Mouse (Mus musculus) adrenal gland, adult 18-20 months (tissue): Measurements from ENCODE around the gene Gfi1. TPM values are rescaled to one million over a fixed set of nuclear protein-coding genes. Genes with fewer than 3 reads are reported as not detected.
A peak's percentile ranks its signal among the peaks of the same experiment; 100 is the strongest.

ENCODE experiments used
- DNase-seq, 2 experiments: peaks; one replicate each; pipeline ENCODE4 v3.0.0; 2021 to 2022; ENCODE audit warnings: low spot score in 2 of 2
- total RNA-seq, 2 experiments: library from RNA; stranded (reverse); gene quantifications; 1 replicate in 1 of 2; 2 replicates in 1 of 2; pipeline ENCODE4 v1.2.3; 2021

Gfi1 gene
- total RNA-seq, 2 experiments from 2014 or later = 0.32 TPM; not detected in 1

GRCm38 (mm10) chr5:107723541-107724511 is 2.0 kb downstream of the Gfi1 start:
- peak in 1 of 2 experiments; percentile 4 for DNase-seq

GRCm38 (mm10) chr5:107722661-107723532 is 2.9 kb downstream of the Gfi1 start:
- no peak for DNase-seq

GRCm38 (mm10) chr5:107721638-107722011 is 4.2 kb downstream of the Gfi1 start:
- no peak for DNase-seq

GRCm38 (mm10) chr5:107720991-107721637 is 4.7 kb downstream of the Gfi1 start:
- DNase-seq = no peak

GRCm38 (mm10) chr5:107720511-107720910 is 5.3 kb downstream of the Gfi1 start:
- DNase-seq = no peak

- DNase-seq = no peak
Observed at GRCm38 (mm10) chr5:107719786-107720185, 6.0 kb downstream of the Gfi1 start.

GRCm38 (mm10) chr5:107719209-107719608 is 6.6 kb downstream of the Gfi1 start:
- no peak for DNase-seq

- DNase-seq = no peak
Observed at GRCm38 (mm10) chr5:107717871-107718361, 7.9 kb downstream of the Gfi1 start.

GRCm38 (mm10) chr5:107711689-107712088 is 14.1 kb downstream of the Gfi1 start:
- no peak for DNase-seq

GRCm38 (mm10) chr5:107708124-107708797 is 17.6 kb downstream of the Gfi1 start:
- no peak for DNase-seq

GRCm38 (mm10) chr5:107706262-107706661 is 19.6 kb downstream of the Gfi1 start:
- DNase-seq = no peak

- no peak for DNase-seq
Observed at GRCm38 (mm10) chr5:107705756-107706155, 20.1 kb downstream of the Gfi1 start.

GRCm38 (mm10) chr5:107703207-107703763 is 22.6 kb downstream of the Gfi1 start:
- DNase-seq = no peak

- DNase-seq = no peak
Observed at GRCm38 (mm10) chr5:107701658-107702057, 24.2 kb downstream of the Gfi1 start.

GRCm38 (mm10) chr5:107700873-107701272 is 25.0 kb downstream of the Gfi1 start:
- no peak for DNase-seq

- DNase-seq = no peak
Observed at GRCm38 (mm10) chr5:107698888-107699287, 26.9 kb downstream of the Gfi1 start.

GRCm38 (mm10) chr5:107695019-107695418 is 30.8 kb downstream of the Gfi1 start:
- DNase-seq = no peak

GRCm38 (mm10) chr5:107688499-107688866 is 37.4 kb downstream of the Gfi1 start:
- DNase-seq = no peak

- peak; percentile 39 to 47 for DNase-seq
Observed at GRCm38 (mm10) chr5:107687592-107688498, 38.0 kb downstream of the Gfi1 start.
